Mouse (Mus musculus) heart, postnatal 25 days (tissue): Measurements from ENCODE around the gene Mgat5. TPM values are rescaled to one million over a fixed set of nuclear protein-coding genes. Genes with fewer than 3 reads are reported as not detected.

Experiments
- DNase-seq: peaks from one replicate; pipeline ENCODE4 v3.0.0; 2022; ENCODE audit warnings: low spot score
- intact Hi-C: fragments of 180-260 bp; cut with DNase I; formaldehyde crosslinking; loops from one replicate; pipeline ENCODE4 v1.15.1; 2025
- total RNA-seq, 2 experiments: library from RNA; stranded (reverse); gene quantifications; 2 replicates each; pipeline ENCODE4 v1.2.3; 2021

The Mgat5 gene
- total RNA-seq, 2 experiments from 2014 or later = 14.1 to 14.8 TPM

- no peak for DNase-seq
- intact Hi-C loops = no loop called here
Observed at GRCm38 (mm10) chr1:127513664-127514063, 308.8 kb downstream of the Mgat5 start.

DNA sequence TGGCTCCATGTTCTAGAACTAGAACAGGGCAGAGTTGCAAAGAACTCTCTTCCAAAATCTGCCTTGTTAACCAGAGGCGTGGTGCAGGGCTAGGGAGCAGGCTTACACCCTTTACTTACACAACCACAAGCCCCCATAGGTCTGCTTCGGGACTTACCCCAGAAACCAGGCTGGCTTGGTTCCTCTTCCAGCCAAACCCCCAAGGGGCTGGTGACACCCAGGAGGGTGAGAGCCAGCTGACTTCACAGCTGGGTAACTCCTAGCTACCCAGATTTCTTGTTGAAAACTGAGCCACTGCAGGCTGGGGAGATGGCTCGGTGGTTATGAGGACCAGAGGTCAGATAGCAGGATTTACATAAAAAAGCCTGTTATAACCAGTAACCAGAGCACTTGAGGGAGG is 309.7 kb downstream of the Mgat5 start:
- intact Hi-C loops = no loop called here
- no peak for DNase-seq

GRCm38 (mm10) chr1:127514888-127515287 is 310.1 kb downstream of the Mgat5 start:
- no peak for DNase-seq
- intact Hi-C loops = no loop called here

DNA sequence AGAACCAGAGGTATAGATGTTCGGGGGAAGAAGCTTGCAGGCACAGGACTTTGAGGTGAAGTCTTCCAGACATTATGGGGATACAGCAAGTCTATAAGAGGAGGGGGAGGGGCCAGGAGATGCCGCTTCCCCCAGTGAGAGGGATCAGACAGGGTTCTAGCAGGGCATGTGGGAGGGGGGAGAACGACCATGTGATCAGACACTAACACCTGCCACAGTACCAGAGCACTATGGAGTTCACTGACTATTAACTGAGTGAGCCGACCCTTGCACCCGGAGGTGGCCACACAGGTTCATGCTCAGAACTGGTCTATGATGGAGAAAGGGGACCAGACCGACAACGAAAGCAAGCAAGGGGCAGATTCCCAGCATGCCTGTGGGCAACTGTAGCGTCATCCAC is 318.5 kb downstream of the Mgat5 start:
- intact Hi-C loops = no loop called here
- DNase-seq = no peak

DNA sequence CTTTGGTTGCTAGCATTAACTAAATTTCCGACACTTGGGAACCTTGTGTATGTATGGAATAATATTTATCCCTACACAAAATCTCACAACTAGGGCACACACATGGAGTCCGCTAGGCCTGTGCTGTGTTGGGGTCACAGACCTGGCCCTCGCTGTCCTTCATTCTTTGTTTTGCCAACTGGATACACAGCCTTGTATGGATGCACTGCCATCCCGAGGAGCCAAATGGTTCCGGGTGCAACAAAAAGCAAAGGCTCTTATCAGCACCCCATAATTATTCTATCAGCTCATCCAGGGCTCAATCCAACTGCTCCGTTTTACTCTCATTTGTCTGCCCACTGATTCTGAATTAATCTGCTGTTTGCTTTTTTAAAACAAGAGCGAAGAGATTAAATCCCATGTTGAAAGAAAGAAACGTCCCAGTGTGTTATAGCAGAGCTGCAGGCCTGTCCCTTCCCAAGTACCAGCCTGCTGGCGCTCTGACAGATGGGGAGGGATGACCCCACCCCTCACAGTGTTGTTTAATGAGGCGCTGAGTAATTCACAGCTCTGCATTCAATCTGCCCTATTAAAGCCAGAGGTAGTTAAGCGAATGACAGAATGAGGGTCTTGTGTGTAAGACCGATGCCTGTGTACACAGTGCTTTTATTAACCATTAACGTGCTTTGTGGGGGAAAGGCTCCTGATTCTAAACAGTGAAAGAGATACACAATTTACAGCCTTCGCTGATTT is 326.2 kb downstream of the Mgat5 start:
- intact Hi-C loops = no loop called here
- DNase-seq = no peak

GRCm38 (mm10) chr1:127531723-127532122 is 326.9 kb downstream of the Mgat5 start:
- no peak for DNase-seq
- intact Hi-C loops = no loop called here

- intact Hi-C loops = no loop called here
- no peak for DNase-seq
Observed at GRCm38 (mm10) chr1:127536448-127536847, 331.6 kb downstream of the Mgat5 start.

GRCm38 (mm10) chr1:127537204-127538038 is 332.6 kb downstream of the Mgat5 start:
- intact Hi-C loops = no loop called here
- DNase-seq = no peak
